Mouse (Mus musculus): ENCODE data around the gene Gm45713.
"Not testable (repeated sequence)": the region's sequence is repeated elsewhere in the genome, so short reads cannot be mapped to it uniquely, and the experiment has no call there.

Gene Gm45713

DNA sequence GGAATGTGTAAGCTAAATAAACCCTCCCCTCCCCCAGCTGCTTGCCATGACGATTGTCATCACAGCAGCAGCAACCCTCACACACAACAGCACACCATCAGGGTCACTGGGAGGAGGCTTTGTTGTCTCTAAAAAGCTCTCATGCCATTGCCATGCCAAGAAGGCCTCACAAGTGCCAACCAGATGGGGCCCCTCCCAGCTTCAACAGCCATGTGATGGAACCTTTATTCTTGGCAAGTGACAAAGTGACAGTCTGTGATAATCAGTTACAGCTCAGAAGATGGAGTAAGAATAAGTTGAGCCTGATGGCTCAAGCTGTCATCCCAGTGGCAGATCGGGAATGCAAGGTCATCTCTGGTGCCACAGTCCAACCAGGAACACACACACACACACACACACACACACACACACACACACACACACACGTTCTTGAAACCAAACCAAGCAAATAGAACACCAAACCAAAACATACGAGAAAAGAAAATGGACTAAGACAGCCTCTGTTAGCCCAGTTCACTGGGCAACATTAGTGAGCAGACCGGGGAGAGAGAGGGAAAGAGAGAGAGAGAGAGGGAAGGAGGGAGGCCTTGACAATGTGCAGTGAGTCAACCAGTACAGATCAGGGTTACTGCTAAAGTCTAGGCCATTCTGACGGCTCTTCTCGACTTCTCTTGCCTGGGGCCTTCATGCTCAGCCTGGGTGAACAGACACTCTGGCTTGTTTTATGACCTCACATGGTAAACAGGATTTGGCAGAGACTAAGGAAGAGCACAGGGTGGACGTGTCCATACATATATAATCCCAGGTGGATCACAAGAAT, 4.1 kb upstream of the Gm45713 start:
- no peak for DNase-seq

GRCm38 (mm10) chr7:45138403-45138802, 2.4 kb upstream of the Gm45713 start:
- DNase-seq: no peak

DNA sequence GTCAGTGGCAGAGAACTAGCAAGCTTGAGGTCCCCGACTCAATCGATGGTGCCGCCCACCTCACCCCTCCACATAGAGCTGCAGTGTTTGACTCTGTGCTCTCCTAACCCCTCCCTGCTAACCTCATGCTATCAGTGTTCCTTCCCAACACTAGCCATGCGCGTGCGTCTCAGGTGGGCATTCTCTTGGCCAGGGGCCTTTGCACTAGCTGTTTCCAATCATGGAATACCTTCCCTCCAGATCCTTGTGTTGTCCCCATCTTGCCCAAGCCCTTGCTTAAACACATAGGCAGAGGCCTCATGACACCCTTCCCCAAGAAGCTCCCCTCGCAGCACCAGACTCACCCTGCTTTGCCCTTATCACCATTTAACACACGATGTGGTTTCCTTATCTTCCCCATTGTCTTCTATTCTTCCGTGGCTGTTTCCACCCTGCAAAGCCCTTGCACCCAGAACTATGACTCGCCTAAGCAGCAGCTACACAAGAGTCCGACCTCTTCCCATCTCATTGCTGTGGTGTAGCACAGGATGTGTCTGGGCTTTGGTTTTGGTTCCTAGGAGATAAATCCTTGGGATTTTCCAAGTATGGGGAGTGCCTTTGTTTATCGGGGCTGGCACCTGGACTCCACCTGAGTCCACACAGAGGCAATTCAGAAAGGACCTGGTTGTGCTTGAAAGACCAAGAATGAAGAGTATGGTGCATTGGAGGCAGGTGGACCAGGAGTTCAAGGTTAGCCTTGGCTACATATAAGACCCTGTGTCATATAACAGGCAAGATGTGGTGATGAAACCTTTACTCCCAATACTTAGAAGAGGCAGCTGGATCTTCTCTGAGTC, 1.4 kb upstream of the Gm45713 start:
- DNase-seq: no peak

DNA sequence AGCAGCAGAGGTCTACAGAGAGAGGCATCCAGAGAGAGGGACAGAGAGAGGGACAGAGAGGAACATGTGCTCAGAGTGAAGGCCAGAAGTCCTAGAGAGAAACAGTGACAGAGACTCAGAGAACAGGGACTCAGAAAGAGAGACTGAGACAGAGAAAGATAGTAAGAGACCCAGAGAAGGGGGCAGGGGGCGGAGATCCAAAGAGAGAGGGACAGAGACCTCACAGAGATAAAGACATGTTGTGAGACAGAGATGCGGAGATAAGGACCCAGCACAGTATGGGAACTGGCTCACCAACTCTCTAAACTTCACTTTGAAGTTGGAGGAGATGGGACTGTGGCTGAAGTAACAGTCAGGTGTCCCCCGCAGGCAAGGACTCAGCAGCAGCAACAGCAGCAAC, 661 bp downstream of the Gm45713 start:
- no peak for DNase-seq

GRCm38 (mm10) chr7:45134544-45135026, 1.4 kb downstream of the Gm45713 start:
- DNase-seq: peak; percentile 69

- DNase-seq: no peak
Measured at GRCm38 (mm10) chr7:45133446-45134159, 2.4 kb downstream of the Gm45713 start.

- no peak for DNase-seq
Measured at GRCm38 (mm10) chr7:45131850-45132249, 4.2 kb downstream of the Gm45713 start.

DNA sequence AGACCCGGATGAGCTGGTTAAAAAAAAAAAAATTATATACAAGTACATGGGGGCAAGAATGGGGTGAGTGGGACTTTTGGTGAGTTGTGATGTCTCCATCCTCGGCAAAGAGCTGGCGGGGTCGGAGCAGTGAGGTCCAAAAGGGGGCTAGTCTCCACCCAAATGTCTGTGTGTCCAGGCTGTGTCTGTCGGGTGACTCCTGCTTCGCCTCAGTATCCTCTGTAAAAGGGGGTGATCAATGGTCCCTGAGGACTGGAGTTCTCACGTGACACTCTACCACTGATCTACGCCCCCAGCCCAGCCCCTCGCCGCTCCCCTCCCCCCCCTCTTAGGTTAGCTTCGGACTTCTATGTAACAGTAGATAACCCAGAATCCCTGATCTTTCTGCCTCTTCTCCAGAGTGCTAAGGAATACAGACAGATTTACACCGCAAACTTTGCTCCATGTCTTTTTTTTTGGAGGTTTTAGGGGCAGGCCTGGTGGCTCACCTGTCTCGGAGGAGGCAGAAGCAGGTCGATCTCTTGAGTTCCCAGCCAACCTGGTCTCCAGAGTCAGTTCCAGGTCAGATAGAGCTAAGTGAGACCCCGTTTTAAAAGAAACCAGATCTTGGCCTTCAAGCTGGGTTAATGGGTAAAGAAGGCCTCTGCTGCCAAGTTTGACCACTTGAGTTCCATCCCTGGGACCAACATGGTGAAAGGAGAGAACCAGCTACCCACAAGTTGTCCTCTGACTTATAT, 6.1 kb downstream of the Gm45713 start:
- no peak for DNase-seq

GRCm38 (mm10) chr7:45129318-45129717, 6.7 kb downstream of the Gm45713 start:
- peak; percentile 77 for DNase-seq

DNA sequence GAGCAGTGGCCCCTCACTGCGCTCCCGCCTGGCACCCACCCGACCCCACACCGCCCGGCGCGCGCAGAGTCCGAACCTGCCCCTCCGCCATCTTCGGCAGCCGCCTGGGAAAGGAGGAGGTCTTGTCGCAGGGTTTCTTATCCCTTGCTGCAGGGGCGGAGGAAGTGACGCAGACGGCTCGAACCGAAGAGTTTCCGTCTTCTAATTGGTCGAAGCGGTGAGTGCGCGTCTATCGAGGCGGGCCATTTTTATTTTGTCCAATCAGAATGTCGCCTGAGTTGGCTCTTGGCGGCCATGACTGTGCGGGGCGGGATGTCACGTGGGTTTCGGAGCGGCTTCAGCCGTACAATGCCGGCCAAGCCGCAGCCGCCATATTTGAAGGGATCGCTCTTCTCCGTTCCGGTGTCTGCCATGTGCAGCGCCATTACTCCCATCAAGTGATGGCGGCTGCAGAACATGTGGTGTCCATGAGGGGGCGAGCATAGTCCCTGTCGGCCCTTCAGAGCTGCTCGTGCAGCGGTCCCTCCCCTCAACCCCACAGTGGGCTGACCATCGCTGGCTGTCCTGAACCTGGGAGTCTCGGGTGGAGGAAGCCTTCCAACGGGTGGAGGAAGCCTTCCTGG, 7.3 kb downstream of the Gm45713 start, which contains the start of gene Rpl13a:
TSS of gene Rpl13a (minus strand) at position 138 of the 623 bp plus-strand sequence.
- peak; percentile 99 for DNase-seq

DNA sequence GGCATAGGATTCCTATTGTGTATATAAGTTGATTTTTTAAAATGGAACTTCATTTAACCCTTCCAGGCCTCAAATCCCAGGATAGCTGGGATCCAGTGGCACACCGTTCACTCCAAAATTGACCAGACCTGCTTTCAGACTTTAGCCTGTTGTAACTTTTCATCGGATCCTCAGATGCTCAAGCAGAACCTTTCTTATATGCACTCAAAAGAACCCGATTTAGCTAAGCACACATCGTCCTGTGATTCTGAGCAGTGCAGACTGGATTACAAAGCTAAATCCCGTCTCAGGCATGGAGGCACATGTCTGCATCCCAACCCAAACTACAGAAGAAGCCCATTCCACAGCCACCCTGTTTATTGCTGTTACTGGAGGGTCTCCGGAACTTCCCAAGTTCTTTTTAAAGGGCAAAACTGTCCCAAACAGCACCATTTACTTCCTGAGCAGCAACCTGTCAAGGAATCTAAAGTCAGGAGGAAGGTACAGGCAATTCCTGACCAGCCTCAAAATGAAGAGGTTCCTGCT, 8.3 kb downstream of the Gm45713 start:
- no peak for DNase-seq

- no peak for DNase-seq
Measured at GRCm38 (mm10) chr7:45126844-45127699, 9.0 kb downstream of the Gm45713 start.

GRCm38 (mm10) chr7:45126147-45126843, 9.7 kb downstream of the Gm45713 start:
- no peak for DNase-seq

GRCm38 (mm10) chr7:45125649-45126048, 10.4 kb downstream of the Gm45713 start:
- DNase-seq: not testable (repeated sequence)

DNA sequence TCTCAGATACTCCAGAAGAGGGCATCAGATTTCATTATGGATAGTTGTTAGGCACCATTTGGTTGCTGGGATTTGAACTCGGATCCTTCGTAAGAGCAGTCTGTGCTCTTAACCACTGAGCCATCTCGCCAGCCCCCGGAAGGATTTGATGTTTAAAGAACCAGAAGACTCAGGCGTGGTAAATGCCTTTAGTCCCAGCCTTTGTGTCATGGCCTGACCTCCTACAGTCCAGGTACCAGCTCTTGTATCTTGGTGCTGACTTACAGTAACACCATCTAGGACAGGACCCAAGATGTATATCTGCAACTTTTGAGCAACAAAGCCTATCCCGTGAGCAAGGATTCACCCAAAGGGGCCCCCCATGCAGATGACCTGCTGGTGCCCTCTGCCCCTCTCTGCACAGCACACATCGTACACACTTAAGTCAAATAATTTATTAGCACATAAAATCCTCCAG, 10.9 kb downstream of the Gm45713 start:
- DNase-seq: no peak

- peak; percentile 99 for DNase-seq
Measured at GRCm38 (mm10) chr7:45124224-45125143, 11.5 kb downstream of the Gm45713 start, which contains the start of gene Rps11. Rps11 (minus strand) TSS chr7:45124439.

GRCm38 (mm10) chr7:45123186-45123570, 12.9 kb downstream of the Gm45713 start:
- DNase-seq: peak; percentile 67

DNA sequence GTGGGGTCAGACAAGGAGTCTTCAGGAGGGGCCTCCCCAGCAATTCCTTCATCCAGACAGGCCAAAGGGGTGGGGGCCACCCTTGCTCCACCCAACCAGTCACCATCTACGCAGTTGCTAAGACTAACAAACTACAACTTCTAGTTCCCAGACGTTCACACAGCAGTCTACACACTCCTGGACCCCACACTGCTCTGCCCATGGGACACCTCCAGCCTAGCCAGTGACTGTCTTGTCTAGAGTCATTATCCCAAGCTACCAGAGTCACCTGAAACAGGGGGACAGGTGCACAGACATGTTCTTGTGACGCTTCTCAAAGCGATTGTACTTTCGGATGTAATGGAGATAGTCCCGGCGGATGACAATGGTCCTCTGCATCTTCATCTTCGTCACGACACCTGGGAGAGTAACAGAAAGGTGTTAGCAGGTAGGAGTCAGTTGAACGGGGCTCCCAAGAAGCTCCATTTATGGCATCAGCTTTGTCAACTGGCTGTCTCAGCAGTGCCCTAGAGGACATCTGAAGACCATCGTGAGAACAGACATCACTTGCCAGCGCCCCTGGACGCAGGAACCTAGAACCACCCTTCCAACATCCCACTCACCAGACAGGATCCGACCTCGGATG, 13.4 kb downstream of the Gm45713 start:
- no peak for DNase-seq

Data from kidney, postnatal 10 days (tissue).